Mouse (Mus musculus): ENCODE results near the gene Clec2h. TPM values are rescaled to one million over a fixed set of nuclear protein-coding genes. Genes with fewer than 3 reads are reported as not detected.
A peak's percentile ranks its signal among the peaks of the same experiment; 100 is the strongest.
"Not testable (repeated sequence)": the region's sequence is repeated elsewhere in the genome, so short reads cannot be mapped to it uniquely, and the experiment has no call there.

Clec2h gene
- not detected in 2 replicates for total RNA-seq (2017)

- ATAC-seq (ENCODE audit: extremely low read depth, insufficient number of reproducible peaks, low FRiP score, poor library complexity, severe bottlenecking) = peak; percentile 51; the same call in 1 of the 2 replicates
Measured at GRCm38 (mm10) chr6:128662206-128662605, at the start of gene Clec2h. Gene Clec2h, plus strand, starts transcription at chr6:128662385.

GRCm38 (mm10) chr6:128622733-128623132 is 39.5 kb upstream of the Clec2h start:
- no peak for ATAC-seq (ENCODE audit: extremely low read depth, insufficient number of reproducible peaks, low FRiP score, poor library complexity, severe bottlenecking)

DNA sequence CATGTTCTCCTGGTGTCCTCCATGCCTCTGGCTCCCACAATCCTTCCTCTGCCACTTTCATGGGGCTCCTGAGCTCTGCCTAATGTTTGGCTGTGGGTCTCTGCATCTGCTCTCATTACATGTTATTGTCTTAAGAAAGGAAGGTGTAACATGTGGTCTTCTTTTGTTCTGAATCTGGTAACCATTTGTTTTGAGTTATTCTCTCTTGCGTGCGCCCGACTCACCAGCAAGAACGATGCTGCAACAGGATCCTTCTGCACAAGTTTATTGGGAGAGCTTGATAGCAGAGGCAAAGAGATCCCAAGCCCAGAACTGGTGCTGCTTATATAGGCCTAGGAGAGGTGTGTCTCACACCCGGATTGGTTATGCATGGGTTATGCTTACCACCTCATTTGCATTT is 38.8 kb upstream of the Clec2h start, which contains the start of gene Klrb1a:
Klrb1a (minus strand) TSS at position 101 of the 400 bp plus-strand sequence.
- not testable (repeated sequence) for ATAC-seq (ENCODE audit: extremely low read depth, insufficient number of reproducible peaks, low FRiP score, poor library complexity, severe bottlenecking)

DNA sequence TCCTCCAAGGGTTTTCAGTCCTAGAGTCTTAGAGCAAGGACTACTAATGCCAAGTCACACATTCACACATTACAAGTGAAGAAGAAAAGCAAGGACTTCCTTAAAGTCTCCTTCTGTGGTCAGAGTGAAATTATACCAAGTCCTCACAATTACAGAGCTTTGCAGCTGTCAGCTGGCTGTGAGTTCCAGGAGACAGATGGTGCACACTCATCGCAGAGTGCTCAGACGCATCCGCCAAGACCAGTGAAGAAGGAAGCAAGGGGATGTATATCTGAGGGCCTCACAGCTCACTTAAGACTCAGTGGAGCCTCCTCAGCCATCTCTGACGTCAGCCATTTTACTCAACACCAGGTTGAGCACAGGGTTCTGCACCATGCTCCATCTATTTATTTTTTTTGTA is 37.8 kb upstream of the Clec2h start:
- peak; percentile 41; the same call in 1 of the 2 replicates for ATAC-seq (ENCODE audit: extremely low read depth, insufficient number of reproducible peaks, low FRiP score, poor library complexity, severe bottlenecking)

DNA sequence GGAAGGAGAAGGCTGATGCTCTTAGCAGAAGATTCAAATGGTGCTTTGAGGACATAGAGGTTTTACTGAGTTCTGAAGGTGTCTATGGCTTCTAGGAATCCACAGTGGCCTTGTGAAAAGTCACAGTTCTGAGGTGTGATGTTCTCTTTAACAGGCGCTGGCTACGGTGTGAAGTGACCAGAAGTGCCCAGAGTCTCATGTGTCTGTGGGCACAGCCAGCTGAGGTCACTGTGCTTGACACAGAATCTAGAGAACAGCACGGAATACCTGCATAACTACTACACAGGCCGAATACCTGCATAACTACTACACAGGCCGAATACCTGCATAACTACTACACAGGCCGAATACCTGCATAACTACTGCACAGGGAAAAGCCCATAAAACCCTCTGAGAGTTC is 36.9 kb upstream of the Clec2h start:
- not testable (repeated sequence) for ATAC-seq (ENCODE audit: extremely low read depth, insufficient number of reproducible peaks, low FRiP score, poor library complexity, severe bottlenecking)

- ATAC-seq (ENCODE audit: extremely low read depth, insufficient number of reproducible peaks, low FRiP score, poor library complexity, severe bottlenecking) = peak; percentile 87
Measured at GRCm38 (mm10) chr6:128629771-128630739, 32.1 kb upstream of the Clec2h start.

- ATAC-seq (ENCODE audit: extremely low read depth, insufficient number of reproducible peaks, low FRiP score, poor library complexity, severe bottlenecking) = not testable (repeated sequence)
Measured at GRCm38 (mm10) chr6:128630912-128631905, 31.0 kb upstream of the Clec2h start.

- ATAC-seq (ENCODE audit: extremely low read depth, insufficient number of reproducible peaks, low FRiP score, poor library complexity, severe bottlenecking) = no peak
Measured at GRCm38 (mm10) chr6:128640673-128641072, 21.5 kb upstream of the Clec2h start.

- no peak for ATAC-seq (ENCODE audit: extremely low read depth, insufficient number of reproducible peaks, low FRiP score, poor library complexity, severe bottlenecking)
Measured at GRCm38 (mm10) chr6:128641116-128641716, 21.0 kb upstream of the Clec2h start.

- ATAC-seq (ENCODE audit: extremely low read depth, insufficient number of reproducible peaks, low FRiP score, poor library complexity, severe bottlenecking) = peak; percentile 65
Measured at GRCm38 (mm10) chr6:128643999-128644398, 18.2 kb upstream of the Clec2h start.

DNA sequence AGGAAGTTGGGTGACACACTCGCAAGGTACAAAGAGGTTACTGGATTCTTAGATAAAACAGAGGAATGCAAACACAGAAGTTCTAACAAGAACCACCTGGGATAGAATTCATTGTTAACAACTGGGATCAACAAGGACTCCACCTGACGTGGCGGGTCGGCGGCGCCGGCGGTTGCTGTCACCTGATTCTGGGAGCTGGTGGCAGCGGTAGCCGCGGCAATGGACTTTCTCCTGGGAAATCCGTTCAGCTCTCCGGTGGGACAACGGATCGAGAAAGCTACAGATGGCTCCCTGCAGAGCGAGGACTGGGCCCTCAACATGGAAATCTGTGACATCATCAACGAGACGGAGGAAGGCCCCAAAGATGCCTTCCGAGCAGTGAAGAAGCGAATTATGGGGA is 17.5 kb upstream of the Clec2h start:
- ATAC-seq (ENCODE audit: extremely low read depth, insufficient number of reproducible peaks, low FRiP score, poor library complexity, severe bottlenecking) = not testable (repeated sequence)

DNA sequence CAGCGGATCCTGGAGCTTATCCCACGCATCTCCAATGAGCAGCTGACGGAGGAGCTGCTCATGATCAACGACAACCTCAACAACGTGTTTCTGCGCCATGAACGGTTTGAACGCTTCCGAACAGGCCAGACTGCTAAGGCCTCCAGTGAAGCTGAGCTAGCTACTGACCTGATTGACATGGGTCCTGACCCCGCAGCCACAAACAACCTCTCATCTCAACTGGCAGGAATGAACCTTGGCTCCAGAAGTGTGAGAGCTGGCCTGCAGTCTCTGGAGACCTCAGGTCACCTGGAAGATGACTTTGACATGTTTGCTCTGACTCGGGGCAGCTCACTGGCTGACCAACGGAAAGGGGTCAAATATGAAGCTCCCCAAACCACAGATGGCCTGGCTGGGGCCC is 16.5 kb upstream of the Clec2h start:
- ATAC-seq (ENCODE audit: extremely low read depth, insufficient number of reproducible peaks, low FRiP score, poor library complexity, severe bottlenecking) = not testable (repeated sequence)

DNA sequence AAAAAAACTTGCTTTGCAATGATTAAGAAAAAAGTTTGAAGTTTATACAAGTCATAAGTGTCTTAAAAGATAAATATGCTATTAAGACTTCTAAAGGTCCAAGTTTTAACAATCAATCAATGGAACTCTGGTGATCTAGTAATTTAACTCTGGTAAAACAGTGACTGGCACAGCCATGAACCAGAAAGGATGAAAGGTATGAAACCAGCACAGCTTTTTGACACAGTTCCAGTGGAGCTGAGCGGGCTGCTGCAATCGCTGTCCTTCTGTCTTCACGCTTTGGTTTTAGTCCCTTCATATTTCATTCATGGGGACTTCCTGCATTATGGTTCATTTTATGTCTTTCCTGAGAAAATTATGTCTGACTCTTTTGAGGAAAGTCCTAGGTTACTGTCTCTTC is 12.5 kb upstream of the Clec2h start:
- no peak for ATAC-seq (ENCODE audit: extremely low read depth, insufficient number of reproducible peaks, low FRiP score, poor library complexity, severe bottlenecking)

- no peak for ATAC-seq (ENCODE audit: extremely low read depth, insufficient number of reproducible peaks, low FRiP score, poor library complexity, severe bottlenecking)
Measured at GRCm38 (mm10) chr6:128650187-128650586, 12.0 kb upstream of the Clec2h start.

- not testable (repeated sequence) for ATAC-seq (ENCODE audit: extremely low read depth, insufficient number of reproducible peaks, low FRiP score, poor library complexity, severe bottlenecking)
Measured at GRCm38 (mm10) chr6:128650827-128651226, 11.4 kb upstream of the Clec2h start.

DNA sequence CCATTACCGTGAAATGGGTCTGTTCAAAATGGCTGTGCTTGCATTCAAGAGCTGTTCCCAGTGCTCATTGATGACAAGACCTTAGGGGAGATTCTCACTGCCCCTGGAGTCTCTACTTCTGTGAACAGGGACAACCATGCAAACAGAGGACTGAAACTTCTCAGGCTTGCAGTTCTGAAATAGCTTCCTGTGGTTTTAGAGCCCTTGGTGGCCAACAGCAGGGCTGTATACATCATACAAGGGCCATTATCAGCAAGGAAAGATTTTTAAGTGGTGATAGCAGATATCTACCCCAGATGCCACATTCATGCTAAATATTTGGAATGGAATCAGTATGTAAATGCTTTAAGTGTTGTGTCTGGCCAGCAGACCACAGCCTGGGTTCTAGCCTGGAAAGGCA is 9.2 kb upstream of the Clec2h start:
- no peak for ATAC-seq (ENCODE audit: extremely low read depth, insufficient number of reproducible peaks, low FRiP score, poor library complexity, severe bottlenecking)

DNA sequence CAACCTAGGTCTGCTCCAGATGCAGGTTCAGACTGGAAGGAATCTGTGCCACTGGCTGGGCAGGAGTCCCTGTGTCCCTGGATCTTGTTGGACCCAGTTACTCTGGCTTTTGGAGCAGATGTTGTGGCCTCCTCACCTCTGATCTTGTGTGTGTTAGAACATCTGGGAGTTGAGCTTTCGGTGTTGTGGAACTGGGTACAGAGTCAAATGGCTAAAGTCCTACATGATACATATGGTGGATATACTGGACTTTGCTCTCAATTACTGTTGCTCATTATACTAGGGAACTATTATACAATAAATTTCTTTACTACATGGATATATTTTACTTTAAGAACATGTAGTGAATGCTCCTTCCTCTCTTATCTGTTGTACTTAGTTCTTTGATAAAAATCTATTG is 936 bp upstream of the Clec2h start:
- no peak for ATAC-seq (ENCODE audit: extremely low read depth, insufficient number of reproducible peaks, low FRiP score, poor library complexity, severe bottlenecking)

GRCm38 (mm10) chr6:128669936-128670335 is 7.8 kb downstream of the Clec2h start:
- no peak for ATAC-seq (ENCODE audit: extremely low read depth, insufficient number of reproducible peaks, low FRiP score, poor library complexity, severe bottlenecking)

GRCm38 (mm10) chr6:128679574-128679973 is 17.4 kb downstream of the Clec2h start:
- no peak for ATAC-seq (ENCODE audit: extremely low read depth, insufficient number of reproducible peaks, low FRiP score, poor library complexity, severe bottlenecking)
